In genomic region chr12:89255275-89255892, GRCm38 (mm10) we compare ENCODE assay signal across 18 mouse cellular contexts.
A peak's percentile ranks its signal among the peaks of the same experiment; 100 is the strongest.
DNase-seq lines count a peak whose midpoint lies in the region; ATAC-seq and TF ChIP-seq lines count a peak whose summit lies in the region.
"Had no signal": no experiment of that assay in that cellular context is flagged by ENCODE, and none has a peak within 500 bp of the region (broad histone marks: within the 10 kb centered on the region; RNA-seq: fewer than 3 reads in every experiment).

No protein-coding gene starts in this region.

- H3K36me3 ChIP-seq in hindbrain, embryonic 11.5 days (ENCODE audit: control insufficient read depth, insufficient read depth, low read length): no peaks in the 10 kb centered on the region
- H3K36me3 ChIP-seq in hindbrain, embryonic 16.5 days (ENCODE audit: control insufficient read depth, insufficient read depth, low read length): no peaks in the 10 kb centered on the region
- H3K36me3 ChIP-seq in hindbrain, embryonic 14.5 days (replicated peaks; ENCODE audit: control insufficient read depth, insufficient read depth): no peaks in the 10 kb centered on the region
- H3K36me3 ChIP-seq in midbrain, postnatal 0 days (ENCODE audit: insufficient read depth, low read length): no peaks in the 10 kb centered on the region
- H3K36me3 ChIP-seq: embryonic facial prominence, embryonic 15.5 days; limb, embryonic 12.5 days; liver, embryonic 12.5 days had no signal

- no peaks in the 10 kb centered on the region for H3K4me1 ChIP-seq in hindbrain, embryonic 11.5 days (replicated peaks; ENCODE audit: control insufficient read depth, insufficient read depth, low read length)
- no peaks in the 10 kb centered on the region for H3K4me1 ChIP-seq in hindbrain, embryonic 16.5 days (ENCODE audit: control insufficient read depth, insufficient read depth, low read depth, low read length)
- peaks cover 4% of the 10 kb centered on the region; the same call in 1 of the 2 replicates for H3K4me1 ChIP-seq in hindbrain, embryonic 14.5 days (replicated peaks; ENCODE audit: control insufficient read depth, insufficient read depth, low read length)
- no peaks in the 10 kb centered on the region for H3K4me1 ChIP-seq in midbrain, postnatal 0 days (ENCODE audit: insufficient read depth, low read length)
- H3K4me1 ChIP-seq: embryonic facial prominence, embryonic 15.5 days; limb, embryonic 12.5 days; liver, embryonic 12.5 days; megakaryocyte, embryonic 14.5 days had no signal

- no peak for TF ChIP-seq POLR2A in brain, embryonic 14.5 days (IDR thresholded peaks at IDR 0.05; ENCODE audit: borderline replicate concordance, extremely low read depth, insufficient read depth, insufficient read length, poor library complexity, severe bottlenecking)

- no peak overlapping the region for H3K4me2 ChIP-seq in hindbrain, embryonic 11.5 days (replicated peaks; ENCODE audit: low read depth, low read length)
- no peak overlapping the region for H3K4me2 ChIP-seq in hindbrain, embryonic 16.5 days (ENCODE audit: low read length)
- no peak overlapping the region for H3K4me2 ChIP-seq in hindbrain, embryonic 14.5 days (replicated peaks)
- H3K4me2 ChIP-seq in midbrain, postnatal 0 days (ENCODE audit: low read depth, low read length, poor library complexity, severe bottlenecking): no peak overlapping the region
- H3K4me2 ChIP-seq: embryonic facial prominence, embryonic 15.5 days; limb, embryonic 12.5 days; liver, embryonic 12.5 days had no signal

- no peak overlapping the region for H3K4me3 ChIP-seq in hindbrain, embryonic 11.5 days (ENCODE audit: low read depth, low read length)
- H3K4me3 ChIP-seq in hindbrain, embryonic 16.5 days (ENCODE audit: low read length): no peak overlapping the region
- H3K4me3 ChIP-seq in hindbrain, embryonic 14.5 days (replicated peaks; ENCODE audit: low read length): no peak overlapping the region
- H3K4me3 ChIP-seq in midbrain, postnatal 0 days (ENCODE audit: low read depth, low read length): no peak overlapping the region
- no peak overlapping the region for H3K4me3 ChIP-seq in gastrocnemius, adult 2 months
- H3K4me3 ChIP-seq: embryonic facial prominence, embryonic 15.5 days; limb, embryonic 12.5 days; liver, embryonic 12.5 days; megakaryocyte, embryonic 14.5 days; myocyte had no signal

- DNase-seq in hindbrain, embryonic 11.5 days (ENCODE audit: low spot score): peak; percentile 3
- peak; percentile 60 for DNase-seq in brain, embryonic 14.5 days (ENCODE audit: low read depth)
- DNase-seq in hindbrain, embryonic 14.5 days (ENCODE audit: low spot score): peak; percentile 40
- peak; percentile 3 for DNase-seq in midbrain, postnatal 0 days (ENCODE audit: low spot score)
- no peak for DNase-seq in left cerebral cortex, postnatal 14 days (ENCODE audit: low spot score in 2 of 2)
- no peak for DNase-seq in gastrocnemius, adult 2 months
- DNase-seq: adrenal gland, adult 8-10 months; cerebellum, adult 11-12 months; cerebellum, postnatal 36 days; kidney, adult 11 months; lung, adult 2 months; thymus, postnatal 14 days had no signal

- no peak for TF ChIP-seq CTCF in brain, embryonic 14.5 days (IDR thresholded peaks at IDR 0.05; ENCODE audit: borderline replicate concordance, extremely low read depth, insufficient read depth, insufficient read length)
- TF ChIP-seq CTCF in midbrain, postnatal 0 days (IDR thresholded peaks at IDR 0.05): no peak
- TF ChIP-seq CTCF in gastrocnemius, adult 2 months (IDR thresholded peaks at IDR 0.05): no peak

- intact Hi-C loops in left cerebral cortex, postnatal 14 days (cut with DNase I): no loop called here
- intact Hi-C loops in gastrocnemius, adult 2 months (cut with DNase I): no loop called here

- no peak overlapping the region for H3K9ac ChIP-seq in hindbrain, embryonic 11.5 days (ENCODE audit: low read depth, low read length)
- H3K9ac ChIP-seq in hindbrain, embryonic 16.5 days (ENCODE audit: low read depth, low read length): no peak overlapping the region
- H3K9ac ChIP-seq in hindbrain, embryonic 14.5 days: no peak overlapping the region
- no peak overlapping the region for H3K9ac ChIP-seq in midbrain, postnatal 0 days (replicated peaks; ENCODE audit: low read length, poor library complexity, severe bottlenecking)
- H3K9ac ChIP-seq: embryonic facial prominence, embryonic 15.5 days; limb, embryonic 12.5 days; liver, embryonic 12.5 days had no signal

- no peaks in the 10 kb centered on the region for H3K9me3 ChIP-seq in hindbrain, embryonic 11.5 days (ENCODE audit: control insufficient read depth, low read length)
- H3K9me3 ChIP-seq in hindbrain, embryonic 16.5 days (ENCODE audit: control insufficient read depth, low read length): no peaks in the 10 kb centered on the region
- H3K9me3 ChIP-seq in hindbrain, embryonic 14.5 days (ENCODE audit: control insufficient read depth, low read length): no peaks in the 10 kb centered on the region
- no peaks in the 10 kb centered on the region for H3K9me3 ChIP-seq in midbrain, postnatal 0 days (ENCODE audit: low read length)
- H3K9me3 ChIP-seq: embryonic facial prominence, embryonic 15.5 days; limb, embryonic 12.5 days had no signal

- H3K27ac ChIP-seq in hindbrain, embryonic 11.5 days (ENCODE audit: low read depth, low read length): no peak overlapping the region
- no peak overlapping the region for H3K27ac ChIP-seq in hindbrain, embryonic 16.5 days (ENCODE audit: low read depth, low read length)
- peak overlapping the region; percentile 48; the same call in 1 of the 2 replicates for H3K27ac ChIP-seq in hindbrain, embryonic 14.5 days
- no peak overlapping the region for H3K27ac ChIP-seq in midbrain, postnatal 0 days (ENCODE audit: low read depth, low read length)
- H3K27ac ChIP-seq in gastrocnemius, adult 2 months: no peak overlapping the region
- H3K27ac ChIP-seq: embryonic facial prominence, embryonic 15.5 days; limb, embryonic 12.5 days; liver, embryonic 12.5 days had no signal

- WGBS in hindbrain, embryonic 11.5 days: 59% methylated on average over 4 of the region's 4 CpGs
- WGBS in hindbrain, embryonic 16.5 days: 45% methylated on average over 4 of the region's 4 CpGs
- 53% methylated on average over 4 of the region's 4 CpGs for WGBS in hindbrain, embryonic 14.5 days
- WGBS in midbrain, postnatal 0 days: 41% methylated on average over 4 of the region's 4 CpGs

- ATAC-seq in hindbrain, embryonic 11.5 days (ENCODE audit: low FRiP score): no peak
- no peak for ATAC-seq in hindbrain, embryonic 16.5 days
- no peak for ATAC-seq in hindbrain, embryonic 14.5 days (ENCODE audit: low FRiP score)
- no peak for ATAC-seq in midbrain, postnatal 0 days (ENCODE audit: low FRiP score)
- ATAC-seq: liver, embryonic 12.5 days had no signal

- no peaks in the 10 kb centered on the region for H3K27me3 ChIP-seq in hindbrain, embryonic 11.5 days (ENCODE audit: control insufficient read depth, insufficient read depth, low read length)
- H3K27me3 ChIP-seq in hindbrain, embryonic 16.5 days (replicated peaks; ENCODE audit: control insufficient read depth, insufficient read depth, low read length): no peaks in the 10 kb centered on the region
- H3K27me3 ChIP-seq in hindbrain, embryonic 14.5 days (ENCODE audit: control insufficient read depth, insufficient read depth, low read length): no peaks in the 10 kb centered on the region
- H3K27me3 ChIP-seq in midbrain, postnatal 0 days (ENCODE audit: insufficient read depth, low read length): no peaks in the 10 kb centered on the region
- H3K27me3 ChIP-seq: embryonic facial prominence, embryonic 15.5 days; limb, embryonic 12.5 days; liver, embryonic 12.5 days; megakaryocyte, embryonic 14.5 days had no signal

Comparison
In these comparisons a context has a peak if more than half of its experiments do, and no peak if none do; other contexts are left out.
1. DNase-seq: peak in hindbrain, embryonic 11.5 days (single experiment), brain, embryonic 14.5 days (single experiment), hindbrain, embryonic 14.5 days (single experiment) and midbrain, postnatal 0 days (single experiment); none in left cerebral cortex, postnatal 14 days (0 of 2) and gastrocnemius, adult 2 months (single experiment).